Mouse (Mus musculus): ENCODE data around the gene Arsg. TPM values are rescaled to one million over a fixed set of nuclear protein-coding genes. Genes with fewer than 3 reads are reported as not detected.

Gene Arsg
- polyA plus RNA-seq, 1 experiment from 2014 or later: 2.3 TPM

DNA sequence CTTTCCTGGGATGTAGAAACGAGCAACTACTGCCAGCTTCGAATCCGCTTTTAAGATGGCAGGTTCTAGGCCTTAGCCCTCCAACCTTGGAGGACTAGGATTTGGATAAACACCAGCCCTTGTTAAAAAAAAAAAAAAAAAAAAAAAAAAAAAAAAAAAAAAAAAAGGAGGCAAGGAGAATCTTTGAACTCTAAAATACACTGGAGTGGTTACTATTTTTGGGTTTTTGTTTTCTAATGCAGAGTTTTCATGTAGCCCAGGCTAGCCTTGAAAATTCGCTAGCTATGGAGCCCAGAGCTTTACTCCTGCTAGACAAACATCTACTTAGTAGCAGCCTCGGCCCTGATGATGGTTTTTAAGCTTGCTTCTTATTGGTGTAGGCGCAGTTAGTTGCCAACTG lies 134.4 kb downstream of the Arsg start:
- ATAC-seq (ENCODE audit: insufficient read depth, low FRiP score, low TSS enrichment) (no peak), DNase-seq (ENCODE audit: low spot score) (no peak)
- no peak overlapping the region for H3K4me2 ChIP-seq (ENCODE audit: low read depth)
- WGBS: 84% methylated on average over 6 of the region's 6 CpGs
- no peak overlapping the region for H3K27ac ChIP-seq (ENCODE audit: low read depth, low read length)
- H3K9ac ChIP-seq (ENCODE audit: low read length): no peak overlapping the region
- peaks cover 2% of the 10 kb centered on the region; the same call in 1 of the 2 replicates for H3K4me1 ChIP-seq (ENCODE audit: control insufficient read depth, insufficient read depth, low read length)
- H3K9me3 ChIP-seq (ENCODE audit: control insufficient read depth, low read length): no peaks in the 10 kb centered on the region
- 0 out of 2 replicates have a peak, but pooled peaks cover 2% of the 10 kb centered on the region for H3K27me3 ChIP-seq (ENCODE audit: control insufficient read depth, insufficient read depth, low read length)
- H3K36me3 ChIP-seq (ENCODE audit: control insufficient read depth, insufficient read depth, low read length): no peaks in the 10 kb centered on the region
- H3K4me3 ChIP-seq (ENCODE audit: low read depth, low read length): no peak overlapping the region

GRCm38 (mm10) chr11:109608976-109609625 lies 135.9 kb downstream of the Arsg start:
- H3K4me2 ChIP-seq (ENCODE audit: low read depth): no peak overlapping the region
- H3K9me3 ChIP-seq (ENCODE audit: control insufficient read depth, low read length): no peaks in the 10 kb centered on the region
- WGBS: 72% methylated on average over 6 of the region's 6 CpGs

GRCm38 (mm10) chr11:109610046-109610794 lies 137.0 kb downstream of the Arsg start:
- Histone ChIP-seq H3K4me3 (ENCODE audit: low read depth, low read length) (peak overlapping the region; percentile 44), H3K27ac (ENCODE audit: low read depth, low read length) (no peak overlapping the region), H3K4me2 (ENCODE audit: low read depth) (peak overlapping the region; percentile 69), H3K9ac (ENCODE audit: low read length) (peak overlapping the region; percentile 60), H3K9me3 (ENCODE audit: control insufficient read depth, low read length) (no peaks in the 10 kb centered on the region), H3K4me1 (ENCODE audit: control insufficient read depth, insufficient read depth, low read length) (peaks cover 2% of the 10 kb centered on the region; the same call in 1 of the 2 replicates), H3K27me3 (ENCODE audit: control insufficient read depth, insufficient read depth, low read length) (0 out of 2 replicates have a peak, but pooled peaks cover 2% of the 10 kb centered on the region), H3K36me3 (ENCODE audit: control insufficient read depth, insufficient read depth, low read length) (no peaks in the 10 kb centered on the region)
- 20% methylated on average over 9 of the region's 9 CpGs for WGBS
- DNase-seq (ENCODE audit: low spot score): no peak
- no peak for ATAC-seq (ENCODE audit: insufficient read depth, low FRiP score, low TSS enrichment)

More at GRCm38 (mm10) chr11:109608976-109609625, 135.9 kb downstream of the Arsg start:
- H3K4me3 ChIP-seq (ENCODE audit: low read depth, low read length): no peak overlapping the region
- 0 out of 2 replicates have a peak, but pooled peaks cover 2% of the 10 kb centered on the region for H3K27me3 ChIP-seq (ENCODE audit: control insufficient read depth, insufficient read depth, low read length)
- H3K9ac ChIP-seq (ENCODE audit: low read length): no peak overlapping the region
- DNase-seq (ENCODE audit: low spot score) (no peak), ATAC-seq (ENCODE audit: insufficient read depth, low FRiP score, low TSS enrichment) (no peak)
- H3K4me1 ChIP-seq (ENCODE audit: control insufficient read depth, insufficient read depth, low read length): peaks cover 2% of the 10 kb centered on the region; the same call in 1 of the 2 replicates
- no peaks in the 10 kb centered on the region for H3K36me3 ChIP-seq (ENCODE audit: control insufficient read depth, insufficient read depth, low read length)
- H3K27ac ChIP-seq (ENCODE audit: low read depth, low read length): no peak overlapping the region

DNA sequence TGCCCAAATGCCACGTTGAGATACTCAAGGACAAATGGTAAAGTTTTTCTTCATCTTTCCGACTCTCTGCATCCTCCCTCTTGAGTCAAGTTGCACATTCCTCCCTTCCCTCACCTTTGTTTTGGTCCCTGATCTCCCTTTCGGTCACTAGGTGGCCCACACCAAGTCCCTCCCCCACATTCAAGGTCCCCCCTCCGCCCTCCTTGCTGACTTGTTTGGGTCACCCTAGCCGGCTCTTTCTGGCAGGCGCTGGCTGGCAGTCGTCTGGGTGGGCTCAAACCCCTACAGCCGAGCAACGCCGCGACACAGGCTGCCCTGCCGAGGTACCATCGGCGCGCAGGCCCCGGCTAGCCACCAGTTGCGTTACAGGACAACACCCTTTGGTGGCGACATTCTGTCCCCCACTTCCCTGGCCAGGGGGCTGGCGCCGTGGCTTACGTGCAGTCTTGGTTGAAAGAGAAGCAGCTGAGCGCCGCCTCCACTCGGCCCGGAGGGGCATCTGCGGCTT lies 137.7 kb downstream of the Arsg start:
- H3K36me3 ChIP-seq (ENCODE audit: control insufficient read depth, insufficient read depth, low read length): no peaks in the 10 kb centered on the region
- ATAC-seq (ENCODE audit: insufficient read depth, low FRiP score, low TSS enrichment) (no peak), DNase-seq (ENCODE audit: low spot score) (no peak)
- no peaks in the 10 kb centered on the region for H3K9me3 ChIP-seq (ENCODE audit: control insufficient read depth, low read length)
- WGBS: under 1% methylated on average over 26 of the region's 26 CpGs
- H3K4me3 ChIP-seq (ENCODE audit: low read depth, low read length): peak overlapping the region; percentile 44
- H3K4me2 ChIP-seq (ENCODE audit: low read depth): peak overlapping the region; percentile 69
- 0 out of 2 replicates have a peak, but pooled peaks cover 2% of the 10 kb centered on the region for H3K27me3 ChIP-seq (ENCODE audit: control insufficient read depth, insufficient read depth, low read length)
- peaks cover 2% of the 10 kb centered on the region; the same call in 1 of the 2 replicates for H3K4me1 ChIP-seq (ENCODE audit: control insufficient read depth, insufficient read depth, low read length)
- peak overlapping the region; percentile 60 for H3K9ac ChIP-seq (ENCODE audit: low read length)
- H3K27ac ChIP-seq (ENCODE audit: low read depth, low read length): no peak overlapping the region

GRCm38 (mm10) chr11:109611303-109612149 lies 138.4 kb downstream of the Arsg start, which contains the start of gene Wipi1:
TSS of gene Wipi1 (minus strand) at chr11:109611967.
- Histone ChIP-seq H3K27ac (ENCODE audit: low read depth, low read length) (no peak within 1 kb of the TSS), H3K9ac (ENCODE audit: low read length) (peak within 1 kb of the TSS; percentile 60), H3K9me3 (ENCODE audit: control insufficient read depth, low read length) (no peaks in the 10 kb centered on the region), H3K27me3 (ENCODE audit: control insufficient read depth, insufficient read depth, low read length) (0 out of 2 replicates have a peak, but pooled peaks cover 2% of the 10 kb centered on the region), H3K4me3 (ENCODE audit: low read depth, low read length) (peak within 1 kb of the TSS; percentile 44), H3K36me3 (ENCODE audit: control insufficient read depth, insufficient read depth, low read length) (no peaks in the 10 kb centered on the region), H3K4me2 (ENCODE audit: low read depth) (peak within 1 kb of the TSS; percentile 69), H3K4me1 (ENCODE audit: control insufficient read depth, insufficient read depth, low read length) (peaks cover 2% of the 10 kb centered on the region; the same call in 1 of the 2 replicates)
- under 1% methylated on average over 56 of the region's 58 CpGs for WGBS
- ATAC-seq (ENCODE audit: insufficient read depth, low FRiP score, low TSS enrichment) (peak; percentile 96), DNase-seq (ENCODE audit: low spot score) (peak; percentile 97)

- ATAC-seq (ENCODE audit: insufficient read depth, low FRiP score, low TSS enrichment): no peak
- no peaks in the 10 kb centered on the region for H3K9me3 ChIP-seq (ENCODE audit: control insufficient read depth, low read length)
These were observed 139.8 kb downstream of the Arsg start for GRCm38 (mm10) chr11:109612871-109613529.

DNA sequence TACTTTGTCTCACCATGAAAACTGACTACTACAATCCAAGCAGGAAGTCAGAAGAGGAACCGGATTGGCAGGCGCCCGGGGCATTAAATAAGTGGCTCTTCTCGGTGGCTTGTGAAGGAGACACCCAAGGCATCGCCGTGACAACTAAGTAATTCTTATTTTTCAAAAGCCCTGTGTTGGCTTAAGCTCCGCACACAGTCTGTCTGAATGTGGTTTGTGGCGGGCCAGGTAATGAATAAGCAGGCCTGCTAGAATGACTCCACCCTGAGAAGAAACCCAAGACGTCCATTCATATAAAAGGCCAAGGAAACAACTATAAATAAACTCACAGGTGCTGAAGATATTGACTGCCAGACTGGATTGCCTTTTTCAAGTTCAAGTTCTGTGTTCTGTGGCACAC lies 142.1 kb downstream of the Arsg start:
- ATAC-seq (ENCODE audit: insufficient read depth, low FRiP score, low TSS enrichment) (no peak), DNase-seq (ENCODE audit: low spot score) (no peak)
- 77% methylated on average over 9 of the region's 9 CpGs for WGBS
- H3K9me3 ChIP-seq (ENCODE audit: control insufficient read depth, low read length): no peaks in the 10 kb centered on the region
- H3K9ac ChIP-seq (ENCODE audit: low read length): no peak overlapping the region
- no peak overlapping the region for H3K27ac ChIP-seq (ENCODE audit: low read depth, low read length)
- H3K4me2 ChIP-seq (ENCODE audit: low read depth): no peak overlapping the region
- H3K36me3 ChIP-seq (ENCODE audit: control insufficient read depth, insufficient read depth, low read length): no peaks in the 10 kb centered on the region
- H3K4me3 ChIP-seq (ENCODE audit: low read depth, low read length): no peak overlapping the region
- H3K27me3 ChIP-seq (ENCODE audit: control insufficient read depth, insufficient read depth, low read length): no peaks in the 10 kb centered on the region
- H3K4me1 ChIP-seq (ENCODE audit: control insufficient read depth, insufficient read depth, low read length): peaks cover 2% of the 10 kb centered on the region; the same call in 1 of the 2 replicates

More at GRCm38 (mm10) chr11:109612871-109613529, 139.8 kb downstream of the Arsg start:
- no peak for DNase-seq (ENCODE audit: low spot score)
- Histone ChIP-seq H3K4me1 (ENCODE audit: control insufficient read depth, insufficient read depth, low read length) (peaks cover 2% of the 10 kb centered on the region; the same call in 1 of the 2 replicates), H3K36me3 (ENCODE audit: control insufficient read depth, insufficient read depth, low read length) (no peaks in the 10 kb centered on the region), H3K4me2 (ENCODE audit: low read depth) (no peak overlapping the region), H3K4me3 (ENCODE audit: low read depth, low read length) (no peak overlapping the region), H3K27me3 (ENCODE audit: control insufficient read depth, insufficient read depth, low read length) (0 out of 2 replicates have a peak, but pooled peaks cover 2% of the 10 kb centered on the region), H3K27ac (ENCODE audit: low read depth, low read length) (no peak overlapping the region), H3K9ac (ENCODE audit: low read length) (no peak overlapping the region)
- WGBS: 74% methylated on average over 7 of the region's 7 CpGs
